Mouse (Mus musculus) G1E (cell line): ENCODE measurements at regions not wholly inside any gene's neighbourhood (a gene's known extent, or its start where the extent isn't known, plus 50 kb on each side); places are given as distances from the start of the nearest gene placed in this dataset.

Experiments
- CTCF ChIP-seq: IDR thresholded peaks from 2 replicates; pipeline ENCODE4 v1.5.1; 2012; ENCODE audit warnings: low read depth, low read length, inconsistent platforms, mixed read lengths
- POLR2AphosphoS5 ChIP-seq: IDR thresholded peaks from 2 replicates; pipeline ENCODE4 v1.6.1; 2012; ENCODE audit warnings: low read depth, low read length, inconsistent platforms; ENCODE audit not compliant: insufficient replicate concordance
- TAL1 ChIP-seq: conservative IDR thresholded peaks from 2 replicates; pipeline ENCODE4 v1.6.1; 2012; ENCODE audit warnings: low read depth, low read length, inconsistent platforms, mixed read lengths

DNA sequence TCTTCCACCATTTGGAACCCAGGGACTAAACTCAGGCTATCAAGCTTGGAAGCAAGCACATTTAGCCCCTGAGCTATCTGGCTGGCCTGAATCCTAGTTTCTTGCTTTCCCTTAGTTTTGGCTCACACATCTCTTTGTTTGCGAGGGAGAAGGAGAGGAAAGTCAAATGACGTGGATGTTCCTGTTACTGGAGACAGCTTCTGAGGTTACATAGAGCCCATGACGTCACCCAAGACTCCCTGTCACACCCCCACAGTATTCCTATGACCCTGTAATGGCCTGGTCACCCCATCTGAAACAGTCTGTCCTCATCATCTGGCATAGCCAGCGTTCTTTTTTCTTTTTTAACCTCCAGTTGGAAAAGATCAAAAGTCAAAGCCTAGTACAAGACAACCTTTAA is 400.1 kb upstream of the Jarid2 start:
- TF ChIP-seq CTCF, result no peak
- TF ChIP-seq TAL1, result no peak
- no peak for TF ChIP-seq POLR2AphosphoS5
